Mouse (Mus musculus): ENCODE results near the gene Tenm3. TPM values are rescaled to one million over a fixed set of nuclear protein-coding genes. Genes with fewer than 3 reads are reported as not detected.

Tenm3 gene
- total RNA-seq, 2 experiments from 2014 or later: not detected

DNA sequence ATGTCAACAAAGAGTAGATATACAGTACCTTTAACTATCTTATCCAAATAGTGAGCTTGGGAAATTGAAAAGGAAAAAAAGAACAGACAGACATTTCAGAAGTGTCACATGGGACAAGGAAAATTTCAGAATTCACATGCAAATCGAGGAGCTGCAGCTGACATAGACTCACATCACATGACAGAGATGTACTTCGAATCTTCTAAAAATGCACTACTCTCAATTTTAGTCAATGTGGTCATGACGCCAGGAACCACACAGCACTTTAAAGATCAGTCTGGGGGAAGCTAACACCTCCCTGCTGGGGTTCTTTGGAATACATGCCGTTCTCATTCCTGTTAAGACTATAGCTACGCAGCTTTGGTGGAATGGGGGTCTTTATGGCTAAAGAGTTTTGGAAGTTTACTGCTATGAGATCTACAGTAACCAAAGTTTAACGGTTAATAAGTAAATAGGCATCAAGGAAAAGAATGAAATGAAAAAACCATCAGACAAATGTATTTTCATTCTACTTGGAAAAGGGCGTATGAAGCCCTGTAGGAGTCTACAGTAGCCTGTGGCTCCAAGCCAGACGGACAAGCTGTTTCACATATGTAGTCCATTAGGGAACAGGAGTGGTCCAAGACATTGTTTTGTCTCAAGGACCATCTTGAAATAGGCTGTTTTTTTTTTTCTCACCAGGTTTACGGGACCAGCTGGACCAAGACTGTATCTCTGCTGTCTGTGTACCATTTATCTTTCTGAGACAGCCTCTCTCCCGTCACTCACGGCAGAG, 530.4 kb downstream of the Tenm3 start:
- ATAC-seq (replicated peaks; ENCODE audit: low FRiP score, poor library complexity, severe bottlenecking): no peak

GRCm38 (mm10) chr8:48311706-48312105, 532.0 kb downstream of the Tenm3 start:
- ATAC-seq (replicated peaks; ENCODE audit: low FRiP score, poor library complexity, severe bottlenecking): no peak

DNA sequence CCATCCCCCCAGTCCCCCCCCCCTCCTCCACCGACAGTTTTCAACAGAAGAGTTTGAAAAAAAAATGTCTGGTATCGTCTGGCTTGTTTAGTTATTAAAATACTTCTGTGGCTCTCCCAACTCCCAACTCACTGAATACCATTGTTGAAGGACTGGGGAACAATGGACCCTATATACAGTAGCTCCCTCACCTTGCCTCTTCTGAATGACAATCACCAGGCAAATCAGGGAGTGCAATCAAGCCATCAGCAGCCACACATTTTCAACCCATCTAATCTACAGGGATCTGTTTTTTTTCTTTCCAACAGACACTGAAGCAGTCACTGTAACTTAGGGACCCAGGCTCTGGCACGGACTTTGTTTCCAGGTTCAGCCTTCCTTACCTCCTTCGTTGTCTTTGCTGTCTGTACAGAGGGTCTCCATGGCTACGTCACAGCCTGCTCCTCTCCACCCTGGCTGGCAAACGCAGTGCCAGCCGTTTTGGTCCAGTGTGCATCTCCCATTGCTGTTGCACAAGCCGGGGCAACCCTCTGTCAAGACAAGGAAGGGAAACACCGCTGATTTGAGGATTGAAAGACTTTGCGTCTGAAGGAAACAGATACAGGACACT, 533.4 kb downstream of the Tenm3 start:
- no peak for ATAC-seq (replicated peaks; ENCODE audit: low FRiP score, poor library complexity, severe bottlenecking)

DNA sequence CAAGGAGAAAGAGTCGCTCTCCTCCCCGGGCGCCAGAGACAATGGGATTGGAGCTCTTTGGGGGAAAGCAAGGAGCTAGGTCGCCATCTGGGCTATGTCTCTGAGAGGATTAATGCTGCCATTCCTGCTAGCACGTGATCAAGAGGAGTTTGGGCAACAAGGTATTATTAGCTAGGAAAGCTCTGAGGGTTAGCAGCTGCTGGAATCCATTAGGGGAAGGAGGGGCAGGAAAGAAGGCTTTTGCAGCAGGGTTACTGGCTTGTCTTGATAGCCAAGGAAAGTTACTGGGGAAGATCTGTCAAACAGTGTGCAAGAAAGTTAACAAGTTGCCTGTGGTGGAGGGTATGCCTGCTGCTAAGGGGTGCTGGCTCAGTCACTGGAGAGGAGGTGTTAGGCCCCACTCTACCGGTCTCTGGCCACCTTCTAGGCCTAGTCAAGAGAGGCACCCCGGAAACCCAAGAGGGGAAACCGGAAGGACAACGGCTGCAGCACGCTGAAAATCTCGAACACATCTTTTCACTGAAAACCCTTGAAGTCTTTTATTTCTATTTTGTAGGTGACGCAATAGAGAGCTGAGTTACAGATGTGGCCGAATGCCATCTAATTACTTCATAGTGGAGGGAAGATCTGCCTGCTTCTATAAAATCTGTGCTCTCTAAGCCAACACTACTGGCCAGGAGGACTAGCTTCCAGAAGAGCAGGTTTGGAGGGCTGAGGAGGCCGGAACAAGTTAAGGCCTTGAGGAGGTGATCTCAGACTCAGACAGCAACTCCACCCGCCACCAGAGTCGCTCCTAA, 534.4 kb downstream of the Tenm3 start:
- no peak for ATAC-seq (replicated peaks; ENCODE audit: low FRiP score, poor library complexity, severe bottlenecking)

DNA sequence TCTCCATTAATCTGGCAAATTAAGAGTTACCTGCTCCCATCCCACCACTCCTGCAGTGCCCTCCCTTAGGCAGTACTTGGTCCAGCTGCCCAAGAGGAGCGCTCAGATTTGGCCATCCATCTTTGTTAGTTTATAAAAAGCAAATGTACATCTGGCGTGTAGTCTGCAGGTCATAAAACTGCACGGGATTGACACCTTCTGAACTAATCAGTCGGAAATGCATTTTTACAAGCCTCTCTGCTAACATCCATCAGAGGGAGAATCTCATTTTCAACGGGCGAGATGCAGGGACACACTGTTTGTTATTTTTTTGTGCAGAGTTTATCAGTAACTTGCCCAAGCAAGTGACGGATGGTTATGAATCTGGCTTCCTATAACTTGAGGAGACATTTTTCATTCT, 539.5 kb downstream of the Tenm3 start:
- ATAC-seq (replicated peaks; ENCODE audit: low FRiP score, poor library complexity, severe bottlenecking): no peak

- ATAC-seq (replicated peaks; ENCODE audit: low FRiP score, poor library complexity, severe bottlenecking): no peak
These were observed 543.1 kb downstream of the Tenm3 start for GRCm38 (mm10) chr8:48300613-48301037.

GRCm38 (mm10) chr8:48300061-48300460, 543.7 kb downstream of the Tenm3 start:
- no peak for ATAC-seq (replicated peaks; ENCODE audit: low FRiP score, poor library complexity, severe bottlenecking)

- ATAC-seq (replicated peaks; ENCODE audit: low FRiP score, poor library complexity, severe bottlenecking): no peak
These were observed 544.4 kb downstream of the Tenm3 start for GRCm38 (mm10) chr8:48299341-48299740.

- no peak for ATAC-seq (replicated peaks; ENCODE audit: low FRiP score, poor library complexity, severe bottlenecking)
These were observed 547.4 kb downstream of the Tenm3 start for GRCm38 (mm10) chr8:48296371-48296770.

- no peak for ATAC-seq (replicated peaks; ENCODE audit: low FRiP score, poor library complexity, severe bottlenecking)
These were observed 548.2 kb downstream of the Tenm3 start for GRCm38 (mm10) chr8:48295558-48295957.

GRCm38 (mm10) chr8:48293797-48294196, 550.0 kb downstream of the Tenm3 start:
- no peak for ATAC-seq (replicated peaks; ENCODE audit: low FRiP score, poor library complexity, severe bottlenecking)

DNA sequence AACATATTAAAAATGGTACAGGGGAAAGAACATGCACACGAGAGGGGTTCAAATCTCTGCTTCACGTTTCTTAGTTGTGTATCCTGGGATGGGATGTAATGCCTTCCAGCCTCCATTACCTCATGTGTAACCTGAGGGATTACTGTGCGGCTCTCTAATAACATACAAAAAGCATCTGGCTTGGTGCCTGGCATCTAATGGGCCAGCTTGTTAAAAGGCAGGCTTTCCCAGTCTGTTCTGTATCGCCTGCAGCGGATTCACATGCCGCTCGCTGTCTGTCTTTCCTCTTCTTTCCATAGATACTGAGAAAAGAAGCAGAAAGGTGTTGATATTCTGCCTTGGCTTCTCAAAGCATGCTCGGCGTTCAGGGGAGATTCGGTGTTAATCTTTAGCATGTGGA, 558.3 kb downstream of the Tenm3 start:
- no peak for ATAC-seq (replicated peaks; ENCODE audit: low FRiP score, poor library complexity, severe bottlenecking)

DNA sequence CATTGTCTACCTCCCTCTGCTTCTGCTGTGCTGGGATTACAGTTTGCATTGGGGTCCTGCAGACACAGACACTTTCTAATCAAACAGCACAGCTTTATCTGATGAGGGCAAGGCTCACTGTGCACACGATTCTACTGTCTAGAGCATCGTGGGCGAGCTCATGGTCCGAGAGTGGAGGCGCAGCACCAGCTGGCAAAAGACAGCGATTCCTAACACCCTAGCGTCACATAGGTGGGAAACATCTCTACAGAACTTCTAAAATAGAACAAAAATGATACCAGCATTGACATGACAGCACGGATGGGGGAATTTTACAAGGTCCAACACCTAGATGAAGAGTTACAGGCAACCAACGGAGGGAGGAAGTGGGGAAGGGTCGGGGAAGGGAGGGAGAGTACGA, 561.9 kb downstream of the Tenm3 start:
- no peak for ATAC-seq (replicated peaks; ENCODE audit: low FRiP score, poor library complexity, severe bottlenecking)

GRCm38 (mm10) chr8:48279360-48279759, 564.4 kb downstream of the Tenm3 start:
- ATAC-seq (replicated peaks; ENCODE audit: low FRiP score, poor library complexity, severe bottlenecking): no peak

DNA sequence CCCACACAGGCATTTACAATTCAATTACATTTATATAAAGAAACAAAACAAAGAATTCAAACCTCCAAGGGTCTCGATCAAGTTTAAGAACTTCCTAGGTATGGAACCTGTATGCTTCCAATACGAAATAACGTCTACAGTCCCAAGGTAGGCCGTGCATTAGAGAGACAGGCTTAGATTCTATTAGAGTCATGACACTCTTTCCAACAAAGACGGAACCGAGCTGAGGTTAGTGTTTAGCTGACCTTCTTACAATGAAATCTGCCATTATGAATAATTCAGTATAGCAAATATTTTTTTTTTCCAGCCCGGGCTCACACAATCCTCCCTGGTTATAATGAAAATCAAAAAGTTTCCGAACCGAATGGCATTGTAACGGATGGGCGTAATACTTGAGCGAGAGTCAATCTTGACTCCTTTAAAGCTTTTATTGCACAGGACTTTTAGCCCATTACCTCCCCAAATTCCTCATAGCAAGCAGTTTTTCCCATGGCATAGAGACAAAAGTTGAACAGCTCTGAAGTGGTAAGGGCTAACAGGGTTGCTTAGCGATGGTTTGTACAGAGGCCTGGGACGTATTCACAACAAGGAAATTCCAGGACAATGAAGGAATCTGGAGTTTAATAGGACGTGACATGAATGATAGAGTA, 565.6 kb downstream of the Tenm3 start:
- ATAC-seq (replicated peaks; ENCODE audit: low FRiP score, poor library complexity, severe bottlenecking): no peak

GRCm38 (mm10) chr8:48275066-48275465, 568.7 kb downstream of the Tenm3 start:
- ATAC-seq (replicated peaks; ENCODE audit: low FRiP score, poor library complexity, severe bottlenecking): no peak

- no peak for ATAC-seq (replicated peaks; ENCODE audit: low FRiP score, poor library complexity, severe bottlenecking)
These were observed 569.2 kb downstream of the Tenm3 start for GRCm38 (mm10) chr8:48274566-48274965.

DNA sequence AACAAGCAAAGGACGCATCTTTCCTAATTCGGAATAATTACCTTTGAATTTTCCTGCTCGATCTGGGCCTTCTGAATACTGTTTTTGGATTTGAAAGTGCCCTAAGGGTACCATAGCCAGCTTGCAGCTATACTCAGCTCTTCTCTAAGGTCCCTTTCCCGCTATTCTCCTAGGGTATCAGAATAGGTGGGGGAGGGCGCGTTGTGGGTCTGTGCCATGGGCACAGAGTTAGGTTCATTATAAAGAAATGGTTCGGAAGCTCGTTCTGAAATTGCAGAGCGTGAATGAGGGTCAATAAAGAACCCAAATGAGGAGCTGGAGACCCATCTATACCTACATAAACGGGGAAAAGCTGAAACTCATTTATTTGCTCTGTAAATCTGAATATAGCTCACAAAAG, 575.1 kb downstream of the Tenm3 start:
- ATAC-seq (replicated peaks; ENCODE audit: low FRiP score, poor library complexity, severe bottlenecking): no peak

GRCm38 (mm10) chr8:48260265-48260664, 583.5 kb downstream of the Tenm3 start:
- no peak for ATAC-seq (replicated peaks; ENCODE audit: low FRiP score, poor library complexity, severe bottlenecking)

- no peak for ATAC-seq (replicated peaks; ENCODE audit: low FRiP score, poor library complexity, severe bottlenecking)
These were observed 583.9 kb downstream of the Tenm3 start for GRCm38 (mm10) chr8:48259832-48260231.
